Mouse (Mus musculus) small intestine, adult 2 months (tissue): ENCODE results near the gene Kif23. TPM values are rescaled to one million over a fixed set of nuclear protein-coding genes. Genes with fewer than 3 reads are reported as not detected.

ENCODE experiments used
- H3K27ac ChIP-seq: fragments of 200-500 bp; 2 replicates; pipeline ENCODE4 v1.5.1; 2012; ENCODE audit warnings: low read depth, low read length, control low read depth, inconsistent platforms; ENCODE audit not compliant: insufficient read depth
- H3K27me3 ChIP-seq: fragments of 200-500 bp; 2 replicates; pipeline ENCODE4 v1.6.1; 2012; ENCODE audit warnings: mild to moderate bottlenecking, moderate library complexity, low read length, inconsistent platforms; ENCODE audit not compliant: control insufficient read depth, insufficient read depth
- H3K36me3 ChIP-seq: fragments of 200-500 bp; 2 replicates; pipeline ENCODE4 v1.6.1; 2012; ENCODE audit warnings: mild to moderate bottlenecking, low read length, control low read depth, inconsistent platforms; ENCODE audit not compliant: control insufficient read depth, insufficient read depth
- H3K4me1 ChIP-seq: fragments of 200-500 bp; 2 replicates; pipeline ENCODE4 v1.6.1; 2012; ENCODE audit warnings: low read length, inconsistent platforms, mixed read lengths; ENCODE audit not compliant: control insufficient read depth, insufficient read depth, insufficient read length
- H3K4me3 ChIP-seq: fragments of 200-500 bp; 2 replicates; pipeline ENCODE4 v1.5.1; 2012; ENCODE audit warnings: low read depth, mild to moderate bottlenecking, control low read depth, inconsistent platforms, low read length, moderate library complexity
- CTCF ChIP-seq: fragments of 200-500 bp; IDR thresholded peaks from 2 replicates; pipeline ENCODE4 v1.5.1; 2012; ENCODE audit warnings: low read depth, mild to moderate bottlenecking, control low read depth, inconsistent platforms, low read length, moderate library complexity, mixed read lengths; ENCODE audit not compliant: insufficient replicate concordance, insufficient read length; ENCODE audit errors: extremely low read depth
- POLR2A ChIP-seq: fragments of 200-500 bp; IDR thresholded peaks from 2 replicates; pipeline ENCODE4 v1.6.1; 2012; ENCODE audit warnings: low read depth, mild to moderate bottlenecking, control low read depth, inconsistent platforms, low read length, moderate library complexity
- WGBS: fragments of 180-500 bp; shearing (Covaris S2); methylation state at CpG from one replicate; pipeline ENCODE4 v1.1.7; 2018; 5-methylcytosine and 5-hydroxymethylcytosine counted together
- polyA plus RNA-seq: library from polyadenylated mRNA; depleted of rRNA; stranded (reverse); fragments of >200 nt; gene quantifications from 2 replicates; pipeline ENCODE4 v1.2.3, GENCODE M21; 2012

Gene Kif23
- polyA plus RNA-seq, 1 experiment = 6.5 TPM

DNA sequence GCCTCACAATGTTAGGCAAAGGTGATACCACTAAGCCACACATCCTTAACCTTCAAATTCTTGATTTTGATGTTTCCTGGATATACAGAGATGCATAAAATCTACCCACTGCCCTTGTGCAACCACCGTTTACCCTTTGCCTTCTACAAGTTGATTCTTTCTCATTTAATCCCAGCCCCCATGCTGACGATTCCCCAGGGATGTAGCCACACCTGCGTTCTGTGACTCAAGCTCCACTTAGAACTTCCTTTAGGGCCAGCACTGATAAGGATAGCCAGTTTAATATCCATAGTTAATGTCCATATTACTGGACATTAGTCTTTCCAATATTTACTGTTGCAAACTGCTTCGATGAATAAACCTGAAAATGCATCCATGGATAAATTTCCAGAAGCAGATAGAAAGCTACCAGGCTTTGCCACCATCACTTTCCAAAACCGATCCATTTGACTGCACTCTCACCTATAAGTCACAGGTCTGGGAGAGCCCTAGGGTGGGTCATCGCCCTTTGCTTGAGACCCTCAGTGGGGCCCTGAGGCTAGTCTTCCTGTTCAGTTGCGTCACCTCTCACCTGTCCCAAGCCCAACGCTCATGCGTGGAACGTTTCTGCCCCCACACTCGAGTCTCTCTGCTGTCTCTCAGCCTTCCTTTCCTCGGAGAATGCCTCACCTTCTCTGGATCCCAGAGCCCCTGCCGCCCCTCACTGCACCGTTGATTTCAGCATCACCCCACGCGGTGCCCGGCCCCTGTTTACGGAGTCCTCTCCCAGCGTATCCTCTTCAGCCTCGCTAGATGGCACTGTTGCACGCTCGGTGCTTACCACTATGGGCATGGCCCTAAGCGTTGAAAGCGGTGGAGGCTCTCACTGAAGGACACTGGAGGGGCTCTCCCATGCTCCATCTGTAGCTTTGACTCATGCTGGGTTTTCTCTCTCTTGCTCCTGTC is 1.1 kb upstream of the Kif23 start:
- H3K27me3 ChIP-seq = no peaks in the 10 kb centered on the region
- peak overlapping the region; percentile 74 for H3K4me3 ChIP-seq
- 5% methylated on average over 24 of the region's 24 CpGs for WGBS
- H3K36me3 ChIP-seq = 0 out of 2 replicates have a peak, but pooled peaks cover 2% of the 10 kb centered on the region
- H3K4me1 ChIP-seq = peaks cover 3% of the 10 kb centered on the region
- H3K27ac ChIP-seq = peak overlapping the region; percentile 48
- TF ChIP-seq CTCF (peak; percentile 90; the same call in 1 of the 2 replicates), POLR2A (no peak)

- Histone ChIP-seq H3K27me3 (no peaks in the 10 kb centered on the region), H3K36me3 (peaks cover 4% of the 10 kb centered on the region; the same call in 1 of the 2 replicates), H3K27ac (peak overlapping the region; percentile 74), H3K4me1 (peaks cover 3% of the 10 kb centered on the region), H3K4me3 (peak overlapping the region; percentile 87)
- TF ChIP-seq CTCF (no peak), POLR2A (no peak)
- WGBS = under 1% methylated on average over 38 of the region's 38 CpGs
Measured at GRCm38 (mm10) chr9:61945973-61946611, 482 bp downstream of the Kif23 start.

DNA sequence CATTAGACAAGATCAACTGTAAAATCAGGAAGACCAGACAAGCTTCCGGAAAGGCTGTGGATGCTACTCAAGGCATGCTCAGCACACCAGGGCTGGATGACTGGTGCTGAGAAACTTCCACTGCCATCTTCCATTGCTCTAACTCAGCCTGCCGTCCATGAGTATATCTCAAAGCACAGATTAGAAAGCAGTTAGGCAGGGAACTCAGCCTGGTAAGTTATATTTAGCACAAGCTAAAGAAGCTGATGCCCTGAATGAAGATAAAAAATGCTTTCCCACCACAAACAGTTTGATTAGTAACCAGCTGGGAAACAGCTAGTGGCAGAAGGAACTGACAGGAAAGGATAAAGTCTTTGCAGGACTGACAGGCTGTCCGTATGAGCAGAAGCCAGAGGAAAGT is 5.5 kb downstream of the Kif23 start:
- Histone ChIP-seq H3K27me3 (no peaks in the 10 kb centered on the region), H3K27ac (no peak overlapping the region), H3K4me3 (no peak overlapping the region), H3K36me3 (peaks cover 30% of the 10 kb centered on the region), H3K4me1 (no peaks in the 10 kb centered on the region)
- TF ChIP-seq CTCF (no peak), POLR2A (no peak)
- 80% methylated on average over 3 of the region's 3 CpGs for WGBS

DNA sequence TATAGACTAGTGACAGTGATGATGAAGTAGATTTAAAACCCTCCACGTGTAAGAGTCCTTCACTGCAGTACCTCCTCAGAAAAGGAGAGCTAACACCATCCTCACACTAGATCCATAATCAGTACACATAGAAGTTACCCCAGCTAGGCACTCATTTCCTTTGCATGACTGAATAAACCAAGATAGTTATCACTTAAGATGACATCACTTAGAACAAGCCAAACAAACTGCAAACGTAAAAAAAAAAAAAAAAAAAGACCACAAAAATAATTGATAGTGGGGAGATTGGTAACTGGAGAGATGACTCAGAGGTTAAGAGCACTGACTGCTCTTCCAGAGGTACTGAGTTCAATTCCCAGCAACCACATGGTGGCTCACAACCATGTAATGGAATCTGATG is 13.2 kb downstream of the Kif23 start:
- H3K36me3 ChIP-seq = peaks cover 53% of the 10 kb centered on the region
- no peaks in the 10 kb centered on the region for H3K27me3 ChIP-seq
- H3K4me3 ChIP-seq = no peak overlapping the region
- 61% methylated on average over 2 of the region's 2 CpGs for WGBS
- no peak overlapping the region for H3K27ac ChIP-seq
- no peak for TF ChIP-seq POLR2A
- no peaks in the 10 kb centered on the region for H3K4me1 ChIP-seq

DNA sequence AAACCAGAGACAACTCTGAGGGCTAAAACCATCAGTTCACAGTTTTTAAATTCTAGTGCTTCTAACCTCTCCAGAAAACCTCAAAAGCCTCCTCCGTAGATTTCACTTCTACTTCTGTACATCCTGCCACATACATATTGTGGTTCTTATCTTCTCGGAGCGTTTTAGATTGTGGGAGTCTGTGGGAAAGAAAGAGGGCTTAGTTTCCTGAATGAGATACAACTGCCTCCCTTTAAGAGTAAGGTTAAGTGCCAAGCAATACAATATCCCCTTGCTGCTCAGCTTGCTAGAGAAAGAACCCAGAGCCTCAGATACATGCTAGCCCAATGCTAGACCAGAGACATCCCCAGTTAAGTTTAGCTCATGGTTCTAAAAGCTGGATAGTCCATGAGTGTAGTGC is 14.6 kb downstream of the Kif23 start:
- 85% methylated on average over 3 of the region's 3 CpGs for WGBS
- H3K36me3 ChIP-seq = peaks cover 53% of the 10 kb centered on the region
- H3K4me1 ChIP-seq = no peaks in the 10 kb centered on the region
- H3K27me3 ChIP-seq = no peaks in the 10 kb centered on the region
- no peak overlapping the region for H3K27ac ChIP-seq
- TF ChIP-seq POLR2A (no peak), CTCF (no peak)
- no peak overlapping the region for H3K4me3 ChIP-seq

- WGBS = 89% methylated on average over 10 of the region's 10 CpGs
- no peak for TF ChIP-seq CTCF
- no peak for TF ChIP-seq POLR2A
- no peaks in the 10 kb centered on the region for H3K4me1 ChIP-seq
- no peaks in the 10 kb centered on the region for H3K27me3 ChIP-seq
- H3K4me3 ChIP-seq = no peak overlapping the region
- H3K36me3 ChIP-seq = peaks cover 58% of the 10 kb centered on the region
- H3K27ac ChIP-seq = no peak overlapping the region
Measured at GRCm38 (mm10) chr9:61925086-61925660, 21.4 kb downstream of the Kif23 start.

GRCm38 (mm10) chr9:61920331-61920730 is 26.2 kb downstream of the Kif23 start:
- Histone ChIP-seq H3K27me3 (no peaks in the 10 kb centered on the region), H3K27ac (no peak overlapping the region), H3K4me3 (no peak overlapping the region), H3K36me3 (peaks cover 36% of the 10 kb centered on the region), H3K4me1 (no peaks in the 10 kb centered on the region)
- TF ChIP-seq CTCF = no peak
- no peak for TF ChIP-seq POLR2A
- 83% methylated on average over 6 of the region's 6 CpGs for WGBS
